Mouse (Mus musculus): ENCODE measurements around the gene Jak1.
A peak's percentile ranks its signal among the peaks of the same experiment; 100 is the strongest.

The Jak1 gene

DNA sequence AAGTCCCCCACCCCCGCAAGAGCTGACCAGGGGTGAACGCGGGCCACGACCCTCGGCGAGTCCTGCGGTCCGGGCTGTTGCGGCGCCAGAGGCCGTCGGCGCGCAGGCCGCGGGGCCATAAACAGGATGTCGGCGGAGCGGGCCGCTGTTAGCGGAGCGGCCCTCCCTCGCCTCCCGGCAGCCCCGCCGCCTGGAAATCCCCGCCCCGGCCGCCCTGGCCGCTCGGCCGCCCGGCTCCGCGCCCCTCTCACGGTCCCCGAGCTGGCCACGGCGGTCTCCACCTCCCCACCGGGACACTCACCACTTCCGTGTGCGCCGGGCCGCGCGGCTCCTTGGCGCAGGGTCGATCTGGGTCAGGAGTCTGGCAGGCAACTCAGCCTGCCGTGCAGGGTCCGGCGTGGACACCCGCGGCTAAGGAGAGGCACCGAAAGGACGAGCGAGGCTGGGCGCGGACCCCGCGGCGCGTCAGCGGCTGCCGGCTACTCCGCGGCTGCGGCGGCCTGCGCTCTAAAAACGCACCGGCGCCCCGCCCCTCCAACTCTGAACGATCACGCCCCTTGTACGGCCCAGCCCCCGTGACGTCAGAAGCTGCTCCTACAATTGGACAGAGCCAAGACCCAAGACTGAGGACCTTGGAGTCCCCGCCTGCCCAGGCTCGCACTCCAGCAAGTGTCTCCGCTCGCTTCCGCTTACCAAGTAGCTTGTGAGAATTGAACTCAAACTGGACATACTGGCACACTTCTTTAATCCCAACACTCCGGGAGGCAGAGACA, at the start of gene Jak1:
TSS of gene Jak1 (minus strand) at position 542 of the 773 bp plus-strand sequence.
- TF ChIP-seq GATA4 (IDR thresholded peaks at IDR 0.05; ENCODE audit: insufficient replicate concordance, low read length): peak; percentile 6; the same call in 1 of the 2 replicates

GRCm38 (mm10) chr4:101312055-101312454, 47.0 kb upstream of the Jak1 start:
- TF ChIP-seq GATA4 (IDR thresholded peaks at IDR 0.05; ENCODE audit: insufficient replicate concordance, low read length): no peak

GRCm38 (mm10) chr4:101308166-101308565, 43.1 kb upstream of the Jak1 start:
- no peak for TF ChIP-seq GATA4 (IDR thresholded peaks at IDR 0.05; ENCODE audit: insufficient replicate concordance, low read length)

GRCm38 (mm10) chr4:101307286-101307685, 42.2 kb upstream of the Jak1 start:
- TF ChIP-seq GATA4 (IDR thresholded peaks at IDR 0.05; ENCODE audit: insufficient replicate concordance, low read length): no peak

DNA sequence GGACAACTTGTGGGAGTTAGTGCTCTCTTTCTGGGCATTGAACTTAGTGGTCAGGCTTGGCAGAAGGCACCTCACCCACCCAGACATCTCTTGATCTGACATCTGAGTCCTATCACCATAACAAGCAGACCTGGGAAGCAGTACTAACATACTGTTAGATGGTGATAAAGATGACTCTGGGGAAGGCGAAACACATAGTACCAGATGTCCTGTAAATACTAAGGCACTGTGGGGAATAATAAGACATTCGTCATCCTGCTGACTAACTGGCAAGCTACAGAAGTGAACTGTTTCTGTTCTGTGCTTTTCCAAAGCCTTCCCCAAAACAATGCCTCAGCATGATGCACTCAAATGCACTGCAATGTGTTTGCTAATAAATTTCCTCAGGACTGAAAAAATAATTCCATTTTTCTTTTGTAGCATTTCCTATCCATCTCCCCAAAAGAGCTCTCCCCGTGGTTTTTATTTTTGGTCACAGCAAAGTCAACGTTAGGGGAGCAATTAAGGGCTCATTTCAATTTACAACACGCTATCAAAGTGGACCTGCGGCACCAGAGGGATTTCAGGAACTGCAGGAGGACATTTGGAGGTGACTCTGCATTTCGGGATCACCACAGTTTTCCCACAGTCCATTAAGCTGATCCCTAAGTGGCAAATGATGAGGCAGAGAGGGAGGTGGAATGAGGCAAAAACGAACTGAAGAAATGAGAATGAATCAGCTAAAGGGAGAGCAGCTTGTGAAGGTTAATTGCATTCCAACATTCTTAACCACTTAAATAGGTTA, 41.2 kb upstream of the Jak1 start:
- no peak for TF ChIP-seq GATA4 (IDR thresholded peaks at IDR 0.05; ENCODE audit: insufficient replicate concordance, low read length)

GRCm38 (mm10) chr4:101305126-101305525, 40.0 kb upstream of the Jak1 start:
- TF ChIP-seq GATA4 (IDR thresholded peaks at IDR 0.05; ENCODE audit: insufficient replicate concordance, low read length): no peak

DNA sequence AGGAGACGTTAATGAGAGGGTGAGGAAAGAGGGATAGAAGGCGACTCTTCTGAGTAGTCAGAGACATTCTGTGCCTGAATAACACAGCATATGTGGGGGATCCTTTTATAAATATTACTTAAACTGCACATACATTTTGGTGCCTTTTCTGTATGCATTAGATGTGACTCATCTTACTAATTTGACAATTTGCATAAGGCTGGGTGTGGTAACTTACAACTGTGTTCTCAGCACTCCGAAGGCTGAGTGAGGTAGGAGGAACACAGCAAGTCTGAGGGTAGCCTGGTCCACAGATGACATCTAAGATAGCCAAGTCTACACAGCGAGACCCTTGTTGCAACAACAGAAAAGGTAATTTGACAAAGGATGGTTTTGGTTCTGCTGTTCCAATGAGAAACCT, 39.0 kb upstream of the Jak1 start:
- TF ChIP-seq GATA4 (IDR thresholded peaks at IDR 0.05; ENCODE audit: insufficient replicate concordance, low read length): no peak

- no peak for TF ChIP-seq GATA4 (IDR thresholded peaks at IDR 0.05; ENCODE audit: insufficient replicate concordance, low read length)
These were observed 35.4 kb upstream of the Jak1 start for GRCm38 (mm10) chr4:101300392-101300910.

DNA sequence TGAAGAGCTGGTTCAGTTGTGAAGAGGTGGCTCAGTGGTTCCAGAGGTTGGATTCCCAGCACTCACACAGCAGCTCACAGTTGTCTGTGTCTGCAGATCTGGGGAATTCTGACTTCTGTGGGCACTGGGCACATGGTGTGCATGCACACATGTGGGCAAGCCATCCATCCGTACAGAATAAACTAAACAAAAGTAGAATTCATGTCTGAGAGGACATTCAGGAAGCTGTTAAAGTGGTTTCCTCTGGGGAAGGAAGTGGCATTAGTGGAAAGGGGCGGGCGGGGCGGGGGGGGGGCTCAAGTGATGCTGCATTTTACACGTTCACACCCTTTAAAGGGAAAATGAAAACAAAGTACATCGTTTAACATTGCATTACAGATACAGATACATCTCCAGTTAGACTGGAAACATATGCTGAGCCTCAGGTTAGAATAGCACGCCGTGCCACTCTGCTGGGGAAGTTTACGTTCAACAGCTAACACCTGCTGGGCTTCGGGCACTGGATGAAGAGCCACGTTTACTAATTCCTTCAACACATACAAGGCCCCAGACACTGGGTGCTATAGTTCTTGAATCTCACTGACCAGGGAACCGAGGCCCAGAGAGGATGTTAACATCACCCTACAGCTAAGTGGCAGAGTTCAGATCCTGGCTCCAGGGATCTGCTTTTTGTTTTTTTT, 33.4 kb upstream of the Jak1 start:
- TF ChIP-seq GATA4 (IDR thresholded peaks at IDR 0.05; ENCODE audit: insufficient replicate concordance, low read length): no peak

GRCm38 (mm10) chr4:101296836-101297235, 31.8 kb upstream of the Jak1 start:
- TF ChIP-seq GATA4 (IDR thresholded peaks at IDR 0.05; ENCODE audit: insufficient replicate concordance, low read length): no peak

DNA sequence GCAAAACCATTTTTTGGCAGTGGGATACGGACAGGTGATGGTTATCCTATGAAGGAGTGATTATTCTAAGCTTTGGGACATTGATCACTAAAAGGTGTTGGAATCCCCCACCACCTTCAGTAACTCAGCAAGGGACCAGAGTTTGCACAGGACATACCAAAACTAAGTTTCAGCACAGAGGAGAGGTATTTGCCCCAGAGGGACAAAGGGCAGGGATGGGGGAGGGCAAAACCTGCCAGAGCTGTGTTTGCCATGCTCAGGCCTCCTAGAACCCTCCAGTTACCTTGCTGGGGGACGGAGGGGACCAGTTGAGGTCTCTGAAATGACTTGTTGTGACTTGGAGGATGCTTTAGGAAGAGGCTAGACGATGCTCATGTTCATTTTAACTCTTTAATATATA, 30.7 kb upstream of the Jak1 start:
- no peak for TF ChIP-seq GATA4 (IDR thresholded peaks at IDR 0.05; ENCODE audit: insufficient replicate concordance, low read length)

DNA sequence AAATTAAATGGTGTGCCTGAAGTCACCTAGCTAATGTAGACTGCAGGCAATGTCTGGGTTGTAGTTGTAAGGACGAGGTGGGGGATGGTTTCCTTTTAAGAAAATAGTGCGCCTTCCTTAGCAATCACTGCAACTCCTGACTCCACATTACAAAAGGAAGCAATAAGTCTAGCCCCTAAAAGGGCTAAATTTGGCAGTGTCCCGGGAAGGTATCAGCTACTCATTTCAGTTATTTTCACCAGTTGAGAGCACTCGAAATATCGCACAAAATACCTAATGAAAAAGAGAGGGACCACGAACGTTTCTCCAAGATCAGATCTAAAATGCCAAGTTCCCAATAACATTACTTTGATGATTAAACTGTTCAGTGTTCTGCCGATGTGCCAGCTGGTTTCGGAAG, 28.6 kb upstream of the Jak1 start:
- TF ChIP-seq GATA4 (IDR thresholded peaks at IDR 0.05; ENCODE audit: insufficient replicate concordance, low read length): no peak

DNA sequence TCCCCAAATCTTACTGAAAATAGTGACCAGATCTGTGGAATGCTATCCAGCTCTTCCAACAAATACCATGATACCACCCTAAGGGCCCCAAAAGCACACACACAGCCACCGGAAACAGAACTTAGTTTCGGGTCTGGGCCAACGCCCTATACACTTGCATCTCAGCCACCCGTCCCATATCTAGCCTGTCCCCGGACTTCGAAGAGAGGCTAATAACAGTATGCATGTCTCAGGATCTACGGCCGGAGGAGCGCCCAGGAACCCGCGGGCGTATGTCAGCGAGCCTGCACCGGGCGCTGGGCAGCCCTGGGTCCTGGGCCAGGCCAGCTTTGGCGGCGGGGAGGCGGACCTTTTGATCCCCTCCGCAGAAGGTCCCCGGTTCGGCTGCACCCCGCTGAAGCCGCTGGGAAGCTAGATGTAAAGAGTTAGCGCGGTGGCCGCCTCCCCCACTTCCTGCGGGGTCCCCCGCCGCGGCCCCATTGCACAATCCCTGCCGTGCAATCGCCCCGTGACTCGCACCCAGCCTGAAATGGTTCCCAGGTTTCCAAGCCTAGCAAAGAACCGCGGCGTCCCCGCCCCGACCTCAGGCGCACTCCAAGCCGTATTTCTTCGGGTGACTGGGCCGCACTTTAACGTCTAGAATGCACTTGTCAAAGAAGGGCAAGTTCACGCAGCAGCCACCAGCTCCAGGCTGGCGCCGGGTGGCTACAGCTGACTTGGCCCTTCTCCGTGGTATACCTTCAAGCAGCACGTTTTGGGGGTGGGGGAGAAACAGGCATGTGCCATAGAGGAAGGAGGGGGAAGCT, 27.9 kb upstream of the Jak1 start:
- no peak for TF ChIP-seq GATA4 (IDR thresholded peaks at IDR 0.05; ENCODE audit: insufficient replicate concordance, low read length)

GRCm38 (mm10) chr4:101292028-101292735, 27.1 kb upstream of the Jak1 start:
- peak; percentile 56; the same call in 1 of the 2 replicates for TF ChIP-seq GATA4 (IDR thresholded peaks at IDR 0.05; ENCODE audit: insufficient replicate concordance, low read length)

Measured in liver, adult (tissue).